Mouse (Mus musculus): ENCODE results near the gene Gm49403.
A peak's percentile ranks its signal among the peaks of the same experiment; 100 is the strongest.

Gene Gm49403

GRCm38 (mm10) chr19:8911810-8912209 lies 28.1 kb downstream of the Gm49403 start:
- DNase-seq (ENCODE audit: low spot score), result no peak

DNA sequence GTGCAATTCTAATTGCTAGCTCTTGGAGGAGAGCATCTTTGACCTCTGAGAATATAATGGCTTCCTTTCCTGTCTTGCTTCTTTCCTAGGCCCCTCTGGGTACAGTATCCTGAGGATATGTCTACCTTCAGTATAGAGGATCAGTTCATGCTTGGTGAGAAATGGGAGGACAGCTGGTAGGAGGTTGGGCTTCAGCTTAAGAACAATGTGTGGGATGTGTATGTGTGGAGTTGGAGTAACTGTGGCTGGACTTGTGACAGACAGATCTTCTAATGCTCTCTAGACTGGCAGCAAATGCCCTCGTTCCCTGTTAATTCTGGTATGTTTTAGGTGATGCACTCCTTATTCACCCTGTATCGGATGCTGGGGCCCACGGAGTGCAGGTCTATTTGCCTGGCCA lies 30.5 kb downstream of the Gm49403 start:
- DNase-seq (ENCODE audit: low spot score), result no peak

- DNase-seq (ENCODE audit: low spot score), result no peak
Measured at GRCm38 (mm10) chr19:8919000-8919399, 35.3 kb downstream of the Gm49403 start.

- no peak for DNase-seq (ENCODE audit: low spot score)
Measured at GRCm38 (mm10) chr19:8919684-8920072, 35.9 kb downstream of the Gm49403 start.

- peak; percentile 85 for DNase-seq (ENCODE audit: low spot score)
Measured at GRCm38 (mm10) chr19:8920073-8920736, 36.5 kb downstream of the Gm49403 start, which contains the start of gene B3gat3. B3gat3 (plus strand) TSS chr19:8920374.

DNA sequence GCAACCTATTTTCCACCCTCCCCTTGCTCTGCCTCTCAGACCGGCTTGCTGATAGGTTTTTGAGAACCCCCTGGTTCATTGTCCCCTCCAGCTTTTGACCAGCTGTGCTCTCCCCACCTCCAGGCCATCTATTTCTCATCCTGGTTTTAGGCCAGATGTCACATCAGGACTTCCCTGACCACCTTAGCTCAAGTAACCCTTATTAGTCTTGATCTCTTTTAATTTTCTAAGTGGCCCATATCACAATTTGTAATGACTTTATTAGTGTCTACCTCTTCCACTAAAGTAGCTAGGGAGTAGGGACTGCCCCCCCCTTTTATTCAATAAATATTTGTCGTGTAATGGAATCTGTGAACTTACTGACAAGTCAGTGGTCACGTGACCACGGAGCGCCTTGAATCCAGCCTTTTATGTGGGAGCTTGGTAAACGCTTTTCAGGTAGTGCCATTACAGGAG lies 37.1 kb downstream of the Gm49403 start:
- DNase-seq (ENCODE audit: low spot score), result no peak

DNA sequence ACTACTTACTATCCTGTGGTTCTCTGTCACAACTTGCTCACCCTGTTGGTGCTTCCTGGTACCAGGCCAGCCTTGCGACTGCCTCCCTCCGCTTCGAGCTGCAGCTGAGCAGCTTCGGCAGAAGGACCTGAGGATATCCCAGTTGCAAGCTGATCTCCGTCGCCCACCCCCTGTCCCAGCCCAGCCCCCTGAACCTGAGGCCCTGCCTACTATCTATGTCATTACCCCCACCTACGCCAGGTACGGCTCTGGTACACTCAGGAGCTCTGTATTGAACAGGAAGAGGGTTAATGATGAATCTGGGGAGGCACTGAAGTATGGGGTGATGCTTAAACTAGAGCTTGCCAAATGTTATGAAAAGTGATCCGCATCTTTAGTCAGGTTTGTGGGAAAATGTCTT lies 38.0 kb downstream of the Gm49403 start:
- no peak for DNase-seq (ENCODE audit: low spot score)

DNA sequence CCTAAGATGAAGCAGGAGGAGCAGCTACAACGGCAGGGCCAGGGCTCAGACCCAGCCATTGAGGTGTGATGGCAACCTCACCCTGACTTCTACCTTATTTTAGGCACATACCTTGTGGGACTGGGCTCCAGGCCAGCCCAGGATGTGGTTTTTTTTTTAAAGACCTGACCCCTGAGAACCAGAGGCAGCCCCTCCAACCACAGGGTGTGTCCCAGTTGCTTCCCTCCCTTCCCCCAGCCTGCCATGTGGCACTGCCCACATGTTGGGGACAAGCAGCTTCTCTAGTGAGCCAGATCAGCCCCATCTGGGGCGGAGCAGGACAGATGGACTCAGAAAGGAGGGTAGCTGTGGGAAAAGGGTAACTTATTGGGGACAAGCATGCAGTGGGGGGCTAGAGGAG lies 43.0 kb downstream of the Gm49403 start:
- no peak for DNase-seq (ENCODE audit: low spot score)

DNA sequence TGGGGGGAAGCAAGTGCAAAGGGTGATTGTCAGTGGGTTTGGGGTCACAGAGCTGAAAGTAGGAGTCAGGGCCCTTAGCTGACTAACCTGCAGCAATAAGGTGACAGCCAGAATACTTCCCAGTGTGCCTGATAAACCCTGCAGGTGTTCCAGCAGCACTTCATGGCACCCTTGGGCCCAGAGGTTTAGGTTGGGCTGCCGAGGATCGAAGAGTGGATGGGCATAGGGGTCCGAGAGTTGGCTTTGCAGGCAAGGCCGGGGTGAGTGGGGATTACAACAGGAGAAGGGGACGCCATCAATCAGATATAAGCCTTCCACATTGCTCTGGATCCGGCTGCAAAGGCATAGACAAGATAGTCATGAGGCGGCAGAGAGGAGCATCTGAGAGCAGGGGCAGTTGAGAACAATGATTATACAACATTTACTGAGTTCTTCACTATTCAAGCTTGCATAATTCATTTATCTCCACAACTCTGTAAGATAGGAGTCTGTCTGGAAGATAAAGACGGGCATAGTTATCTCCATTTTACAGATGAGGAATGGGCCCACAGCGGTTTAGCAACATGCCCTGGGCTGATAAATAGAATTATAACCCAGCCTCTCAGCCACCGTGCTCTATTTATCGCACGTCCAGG lies 44.3 kb downstream of the Gm49403 start:
- DNase-seq (ENCODE audit: low spot score), result no peak

- no peak for DNase-seq (ENCODE audit: low spot score)
Measured at GRCm38 (mm10) chr19:8928689-8929223, 45.0 kb downstream of the Gm49403 start.

DNA sequence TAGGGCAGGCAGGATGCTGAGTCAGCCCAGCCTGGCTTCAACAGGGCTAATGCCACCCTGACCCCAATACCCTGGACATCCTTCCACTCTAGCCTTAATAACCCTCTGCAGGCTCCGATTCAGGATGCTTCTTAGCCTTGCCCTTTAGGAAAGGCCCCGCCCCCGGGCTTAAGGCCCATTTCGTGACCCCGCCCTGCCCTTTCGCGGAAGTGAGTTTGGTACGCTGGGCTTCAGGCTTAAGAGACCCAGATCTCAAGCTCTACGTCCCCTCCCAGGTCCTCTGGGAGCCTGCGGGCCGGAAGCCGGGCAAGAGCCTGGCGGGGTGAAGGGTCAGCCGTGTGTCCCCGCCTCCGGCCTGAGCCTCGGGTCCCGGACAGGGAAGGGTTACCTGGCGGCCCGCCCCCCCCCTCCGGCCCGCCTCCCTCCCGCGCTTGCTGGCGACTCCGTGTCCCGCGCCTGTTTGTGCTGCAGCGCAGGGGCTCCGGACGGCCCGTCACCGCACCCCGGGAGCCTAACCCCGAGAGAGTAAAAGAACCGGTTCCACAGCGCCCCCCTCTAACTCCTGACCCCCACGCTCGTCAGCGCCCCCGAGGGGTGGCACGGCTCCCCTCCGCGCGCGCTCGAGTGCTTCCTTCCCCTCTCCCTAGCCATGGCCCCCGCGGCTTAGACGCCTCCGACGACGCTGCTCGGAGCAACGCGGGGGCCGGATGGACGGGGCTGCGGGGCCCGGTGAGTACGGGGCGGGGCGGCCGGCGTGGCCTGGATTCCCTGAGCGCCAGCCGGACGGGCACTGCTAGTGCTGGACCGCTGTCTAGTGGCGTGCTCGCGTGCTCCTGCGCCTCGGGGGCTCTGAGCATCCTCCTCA lies 45.7 kb downstream of the Gm49403 start, which contains the start of the genes Rom1 and Eml3:
Gene Rom1, minus strand, starts transcription at position 133 of the 865 bp plus-strand sequence.
Gene Eml3, plus strand, starts transcription at position 329 of the 865 bp plus-strand sequence.
- peak; percentile 81 for DNase-seq (ENCODE audit: low spot score)

DNA sequence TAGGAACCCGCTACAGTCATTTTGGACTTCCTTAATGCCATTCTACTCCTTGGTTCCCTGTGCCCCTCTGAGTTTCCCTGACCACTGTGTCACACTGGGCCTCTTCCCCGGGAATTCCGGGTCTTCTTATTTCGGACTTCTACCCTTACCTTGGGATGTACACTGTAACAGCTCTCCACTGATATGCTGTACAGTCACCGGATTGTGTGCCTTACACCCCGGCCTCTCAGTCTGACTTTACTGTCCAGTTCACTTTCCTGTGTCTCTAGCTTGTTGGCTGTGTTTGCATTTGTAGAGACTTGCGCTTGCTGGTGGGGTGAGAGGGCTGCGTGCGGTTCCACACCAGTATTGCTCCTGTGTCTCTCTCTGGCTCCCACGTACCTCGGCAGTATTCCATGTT lies 46.4 kb downstream of the Gm49403 start:
- DNase-seq (ENCODE audit: low spot score), result no peak

DNA sequence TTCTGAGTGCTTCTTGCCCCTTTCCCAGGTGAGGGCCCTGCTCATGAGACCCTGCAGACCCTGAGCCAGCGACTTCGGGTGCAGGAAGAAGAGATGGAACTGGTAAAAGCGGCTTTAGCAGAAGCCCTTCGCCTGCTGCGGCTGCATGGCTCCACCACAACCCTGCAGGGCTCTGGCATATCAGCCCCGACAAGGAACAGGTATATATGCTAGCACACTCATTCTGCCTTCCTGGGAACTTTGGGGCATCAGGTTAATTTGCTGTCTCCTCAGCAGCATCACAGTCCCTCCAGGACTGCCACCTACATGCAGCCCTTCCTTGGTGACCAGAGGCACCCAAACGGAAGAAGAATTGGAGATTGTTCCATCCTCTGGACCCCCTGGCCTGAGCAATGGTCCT lies 47.0 kb downstream of the Gm49403 start:
- no peak for DNase-seq (ENCODE audit: low spot score)

GRCm38 (mm10) chr19:8936736-8937135 lies 53.0 kb downstream of the Gm49403 start:
- no peak for DNase-seq (ENCODE audit: low spot score)

All from spleen, adult 12 weeks (tissue).